Mouse (Mus musculus): ENCODE measurements around the gene Myom1. TPM values are rescaled to one million over a fixed set of nuclear protein-coding genes. Genes with fewer than 3 reads are reported as not detected.

Gene Myom1
- polyA plus RNA-seq, 1 experiment from 2014 or later, result 18.5 TPM

GRCm38 (mm10) chr17:71168205-71168815 lies 165.9 kb downstream of the Myom1 start:
- no peaks in the 10 kb centered on the region for H3K27me3 ChIP-seq (replicated peaks; ENCODE audit: control insufficient read depth, insufficient read depth, low read length)
- H3K4me1 ChIP-seq (replicated peaks; ENCODE audit: control insufficient read depth, insufficient read depth, low read length), result no peaks in the 10 kb centered on the region
- no peak for ATAC-seq (replicated peaks; ENCODE audit: low FRiP score, low TSS enrichment, low read depth)
- H3K4me3 ChIP-seq (ENCODE audit: low read depth, low read length), result no peak overlapping the region
- 56% methylated on average over 5 of the region's 5 CpGs for WGBS
- DNase-seq (ENCODE audit: low spot score), result no peak
- no peaks in the 10 kb centered on the region for H3K36me3 ChIP-seq (ENCODE audit: control insufficient read depth, insufficient read depth, low read length)
- no peak overlapping the region for H3K9ac ChIP-seq (ENCODE audit: low read length)
- no peak overlapping the region for H3K4me2 ChIP-seq (ENCODE audit: low read length)
- no peaks in the 10 kb centered on the region for H3K9me3 ChIP-seq (ENCODE audit: control insufficient read depth, low read length)
- H3K27ac ChIP-seq (ENCODE audit: low read depth), result no peak overlapping the region

- Histone ChIP-seq H3K9ac (ENCODE audit: low read length) (no peak overlapping the region), H3K27me3 (replicated peaks; ENCODE audit: control insufficient read depth, insufficient read depth, low read length) (no peaks in the 10 kb centered on the region), H3K27ac (ENCODE audit: low read depth) (no peak overlapping the region), H3K36me3 (ENCODE audit: control insufficient read depth, insufficient read depth, low read length) (no peaks in the 10 kb centered on the region), H3K4me1 (replicated peaks; ENCODE audit: control insufficient read depth, insufficient read depth, low read length) (no peaks in the 10 kb centered on the region), H3K4me3 (ENCODE audit: low read depth, low read length) (no peak overlapping the region), H3K9me3 (ENCODE audit: control insufficient read depth, low read length) (no peaks in the 10 kb centered on the region), H3K4me2 (ENCODE audit: low read length) (no peak overlapping the region)
- WGBS, result 67% methylated on average over 9 of the region's 9 CpGs
- no peak for DNase-seq (ENCODE audit: low spot score)
- no peak for ATAC-seq (replicated peaks; ENCODE audit: low FRiP score, low TSS enrichment, low read depth)
Measured at GRCm38 (mm10) chr17:71168846-71169245, 166.4 kb downstream of the Myom1 start.

DNA sequence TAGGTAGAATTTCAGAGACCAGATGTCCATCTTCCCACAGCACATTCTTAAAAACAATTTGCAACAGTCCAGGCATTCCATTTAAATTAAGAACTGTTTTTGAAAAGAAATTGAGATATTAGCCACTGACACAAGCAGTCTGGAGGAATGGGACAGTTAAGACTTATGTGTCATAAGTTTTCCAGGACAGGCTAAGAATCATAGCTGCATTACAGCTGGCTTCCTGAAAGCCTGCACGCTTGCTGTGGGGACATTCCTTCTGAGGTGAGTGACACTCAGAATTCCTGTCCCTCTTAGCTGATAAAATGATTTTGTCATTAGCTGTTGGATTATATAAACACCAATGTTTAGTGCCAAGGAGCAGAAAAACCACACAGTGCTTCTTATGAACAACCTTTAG lies 167.2 kb downstream of the Myom1 start:
- 50% methylated on average over 1 of the region's 1 CpGs for WGBS
- no peak overlapping the region for H3K27ac ChIP-seq (ENCODE audit: low read depth)

GRCm38 (mm10) chr17:71171161-71171560 lies 168.7 kb downstream of the Myom1 start:
- ATAC-seq (replicated peaks; ENCODE audit: low FRiP score, low TSS enrichment, low read depth), result no peak
- H3K9ac ChIP-seq (ENCODE audit: low read length), result no peak overlapping the region
- no peak overlapping the region for H3K4me3 ChIP-seq (ENCODE audit: low read depth, low read length)
- no peaks in the 10 kb centered on the region for H3K27me3 ChIP-seq (replicated peaks; ENCODE audit: control insufficient read depth, insufficient read depth, low read length)
- no peaks in the 10 kb centered on the region for H3K36me3 ChIP-seq (ENCODE audit: control insufficient read depth, insufficient read depth, low read length)
- H3K4me1 ChIP-seq (replicated peaks; ENCODE audit: control insufficient read depth, insufficient read depth, low read length), result no peaks in the 10 kb centered on the region
- DNase-seq (ENCODE audit: low spot score), result no peak
- 88% methylated on average over 4 of the region's 4 CpGs for WGBS
- H3K27ac ChIP-seq (ENCODE audit: low read depth), result no peak overlapping the region
- H3K4me2 ChIP-seq (ENCODE audit: low read length), result no peak overlapping the region
- no peaks in the 10 kb centered on the region for H3K9me3 ChIP-seq (ENCODE audit: control insufficient read depth, low read length)

More for the DNA sequence above, 167.2 kb downstream of the Myom1 start:
- no peak overlapping the region for H3K4me3 ChIP-seq (ENCODE audit: low read depth, low read length)
- ATAC-seq (replicated peaks; ENCODE audit: low FRiP score, low TSS enrichment, low read depth) (no peak), DNase-seq (ENCODE audit: low spot score) (no peak)
- no peaks in the 10 kb centered on the region for H3K27me3 ChIP-seq (replicated peaks; ENCODE audit: control insufficient read depth, insufficient read depth, low read length)
- H3K36me3 ChIP-seq (ENCODE audit: control insufficient read depth, insufficient read depth, low read length), result no peaks in the 10 kb centered on the region
- no peak overlapping the region for H3K9ac ChIP-seq (ENCODE audit: low read length)
- no peaks in the 10 kb centered on the region for H3K4me1 ChIP-seq (replicated peaks; ENCODE audit: control insufficient read depth, insufficient read depth, low read length)
- H3K4me2 ChIP-seq (ENCODE audit: low read length), result no peak overlapping the region
- no peaks in the 10 kb centered on the region for H3K9me3 ChIP-seq (ENCODE audit: control insufficient read depth, low read length)

Other genes starting within 250 kb of the Myom1 start
- 56.1 and 58.4 TPM in 2 replicates for gene Tgif1, start 149.1 kb upstream of the Myom1 start, polyA plus RNA-seq (2014; fragmentation: Nextera tagmentation; extraction: Ambion mirVana)
- 536 and 581 TPM in 2 replicates for gene Myl12a, start 245 bp downstream of the Myom1 start, polyA plus RNA-seq (2014; fragmentation: Nextera tagmentation; extraction: Ambion mirVana)
- gene Lpin2, start 179.9 kb downstream of the Myom1 start, polyA plus RNA-seq (2014; fragmentation: Nextera tagmentation; extraction: Ambion mirVana), result 27.3 and 31.9 TPM in 2 replicates